ENCODE assay signal across 10 mouse cellular contexts in genomic region chr17:73390191-73391089, GRCm38 (mm10). TPM values are rescaled to one million over a fixed set of nuclear protein-coding genes. Genes with fewer than 3 reads are reported as not detected.
DNase-seq lines count a peak whose midpoint lies in the region; ATAC-seq lines count a peak whose summit lies in the region.
"Had no signal": no experiment of that assay in that cellular context is flagged by ENCODE, and none has a peak within 500 bp of the region (broad histone marks: within the 10 kb centered on the region; RNA-seq: fewer than 3 reads in every experiment).

No protein-coding gene starts in this region.

- no peak for DNase-seq in hindbrain, embryonic 11.5 days (ENCODE audit: low spot score)
- DNase-seq in lung, postnatal 36 days = no peak
- DNase-seq in thymus, postnatal 0 days (ENCODE audit: low spot score) = no peak
- DNase-seq in liver, embryonic 11.5 days (ENCODE audit: low spot score) = no peak
- DNase-seq: adrenal gland, postnatal 10 days had no signal

- H3K4me3 ChIP-seq in hindbrain, embryonic 12.5 days = no peak overlapping the region
- H3K4me3 ChIP-seq in hindbrain, embryonic 11.5 days (ENCODE audit: low read depth, low read length) = no peak overlapping the region
- no peak overlapping the region for H3K4me3 ChIP-seq in forebrain, embryonic 12.5 days (replicated peaks)
- H3K4me3 ChIP-seq in kidney, embryonic 16.5 days (ENCODE audit: low read length) = no peak overlapping the region
- H3K4me3 ChIP-seq in midbrain, embryonic 15.5 days = no peak overlapping the region
- no peak overlapping the region for H3K4me3 ChIP-seq in liver, embryonic 11.5 days (ENCODE audit: low read depth, low read length)
- H3K4me3 ChIP-seq: heart, embryonic 13.5 days had no signal

- peaks cover 4% of the 10 kb centered on the region; the same call in 1 of the 2 replicates for H3K4me1 ChIP-seq in hindbrain, embryonic 12.5 days
- no peaks in the 10 kb centered on the region for H3K4me1 ChIP-seq in hindbrain, embryonic 11.5 days (replicated peaks; ENCODE audit: control insufficient read depth, insufficient read depth, low read length)
- H3K4me1 ChIP-seq in forebrain, embryonic 12.5 days = no peaks in the 10 kb centered on the region
- H3K4me1 ChIP-seq in kidney, embryonic 16.5 days (ENCODE audit: insufficient read depth, low read length) = 0 out of 2 replicates have a peak, but pooled peaks cover 5% of the 10 kb centered on the region
- 0 out of 2 replicates have a peak, but pooled peaks cover 3% of the 10 kb centered on the region for H3K4me1 ChIP-seq in midbrain, embryonic 15.5 days
- no peaks in the 10 kb centered on the region for H3K4me1 ChIP-seq in liver, embryonic 11.5 days (replicated peaks; ENCODE audit: control insufficient read depth, insufficient read depth, low read length)

- peak; percentile 60 for ATAC-seq in hindbrain, embryonic 12.5 days (ENCODE audit: low FRiP score)
- no peak for ATAC-seq in hindbrain, embryonic 11.5 days (ENCODE audit: low FRiP score)
- 0 out of 2 replicates have a peak, but pooled peaks have one; percentile 30 for ATAC-seq in forebrain, embryonic 12.5 days (ENCODE audit: low FRiP score)
- peak; percentile 82; the same call in 1 of the 2 replicates for ATAC-seq in kidney, embryonic 16.5 days (ENCODE audit: low FRiP score, low TSS enrichment)
- ATAC-seq in midbrain, embryonic 15.5 days (replicated peaks) = 0 out of 2 replicates have a peak, but pooled peaks have one; percentile 54
- ATAC-seq in liver, embryonic 11.5 days (replicated peaks; ENCODE audit: low FRiP score) = no peak

- H3K4me2 ChIP-seq in hindbrain, embryonic 12.5 days (replicated peaks) = no peak overlapping the region
- no peak overlapping the region for H3K4me2 ChIP-seq in hindbrain, embryonic 11.5 days (replicated peaks; ENCODE audit: low read depth, low read length)
- H3K4me2 ChIP-seq in forebrain, embryonic 12.5 days = no peak overlapping the region
- no peak overlapping the region for H3K4me2 ChIP-seq in kidney, embryonic 16.5 days (replicated peaks; ENCODE audit: low read depth, low read length)
- H3K4me2 ChIP-seq in midbrain, embryonic 15.5 days = no peak overlapping the region
- H3K4me2 ChIP-seq in liver, embryonic 11.5 days = no peak overlapping the region
- H3K4me2 ChIP-seq: heart, embryonic 13.5 days had no signal

- H3K9ac ChIP-seq in hindbrain, embryonic 12.5 days = no peak overlapping the region
- H3K9ac ChIP-seq in hindbrain, embryonic 11.5 days (ENCODE audit: low read depth, low read length) = no peak overlapping the region
- H3K9ac ChIP-seq in forebrain, embryonic 12.5 days = no peak overlapping the region
- H3K9ac ChIP-seq in kidney, embryonic 16.5 days (replicated peaks; ENCODE audit: low read length) = no peak overlapping the region
- H3K9ac ChIP-seq in midbrain, embryonic 15.5 days = no peak overlapping the region
- no peak overlapping the region for H3K9ac ChIP-seq in liver, embryonic 11.5 days (ENCODE audit: low read depth, low read length)
- H3K9ac ChIP-seq: heart, embryonic 13.5 days had no signal

- no peaks in the 10 kb centered on the region for H3K36me3 ChIP-seq in hindbrain, embryonic 12.5 days
- H3K36me3 ChIP-seq in hindbrain, embryonic 11.5 days (ENCODE audit: control insufficient read depth, insufficient read depth, low read length) = no peaks in the 10 kb centered on the region
- H3K36me3 ChIP-seq in forebrain, embryonic 12.5 days (replicated peaks) = no peaks in the 10 kb centered on the region
- H3K36me3 ChIP-seq in kidney, embryonic 16.5 days (ENCODE audit: insufficient read depth, low read length) = no peaks in the 10 kb centered on the region
- H3K36me3 ChIP-seq in midbrain, embryonic 15.5 days (replicated peaks) = no peaks in the 10 kb centered on the region
- H3K36me3 ChIP-seq in liver, embryonic 11.5 days (ENCODE audit: control insufficient read depth, insufficient read depth, low read length) = no peaks in the 10 kb centered on the region
- H3K36me3 ChIP-seq: heart, embryonic 13.5 days had no signal

- no peaks in the 10 kb centered on the region for H3K27me3 ChIP-seq in hindbrain, embryonic 12.5 days
- no peaks in the 10 kb centered on the region for H3K27me3 ChIP-seq in hindbrain, embryonic 11.5 days (ENCODE audit: control insufficient read depth, insufficient read depth, low read length)
- no peaks in the 10 kb centered on the region for H3K27me3 ChIP-seq in forebrain, embryonic 12.5 days
- H3K27me3 ChIP-seq in kidney, embryonic 16.5 days (ENCODE audit: insufficient read depth, low read length) = no peaks in the 10 kb centered on the region
- H3K27me3 ChIP-seq in midbrain, embryonic 15.5 days (replicated peaks) = no peaks in the 10 kb centered on the region
- no peaks in the 10 kb centered on the region for H3K27me3 ChIP-seq in liver, embryonic 11.5 days (replicated peaks; ENCODE audit: control insufficient read depth, insufficient read depth, low read length)
- H3K27me3 ChIP-seq: heart, embryonic 13.5 days had no signal

- H3K9me3 ChIP-seq in hindbrain, embryonic 12.5 days (replicated peaks) = no peaks in the 10 kb centered on the region
- H3K9me3 ChIP-seq in hindbrain, embryonic 11.5 days (ENCODE audit: control insufficient read depth, low read length) = no peaks in the 10 kb centered on the region
- H3K9me3 ChIP-seq in forebrain, embryonic 12.5 days = no peaks in the 10 kb centered on the region
- no peaks in the 10 kb centered on the region for H3K9me3 ChIP-seq in kidney, embryonic 16.5 days (ENCODE audit: low read length)
- H3K9me3 ChIP-seq in midbrain, embryonic 15.5 days = no peaks in the 10 kb centered on the region
- no peaks in the 10 kb centered on the region for H3K9me3 ChIP-seq in liver, embryonic 11.5 days (ENCODE audit: control insufficient read depth, low read length)
- H3K9me3 ChIP-seq: heart, embryonic 13.5 days had no signal

- 65% methylated on average over 7 of the region's 7 CpGs for WGBS in hindbrain, embryonic 12.5 days
- WGBS in hindbrain, embryonic 11.5 days = 80% methylated on average over 7 of the region's 7 CpGs
- WGBS in forebrain, embryonic 12.5 days = 69% methylated on average over 7 of the region's 7 CpGs
- WGBS in kidney, embryonic 16.5 days = 43% methylated on average over 7 of the region's 7 CpGs
- 54% methylated on average over 7 of the region's 7 CpGs for WGBS in midbrain, embryonic 15.5 days
- WGBS in liver, embryonic 11.5 days = 65% methylated on average over 7 of the region's 7 CpGs

- H3K27ac ChIP-seq in hindbrain, embryonic 12.5 days = peak overlapping the region; percentile 19; the same call in 1 of the 2 replicates
- H3K27ac ChIP-seq in hindbrain, embryonic 11.5 days (ENCODE audit: low read depth, low read length) = no peak overlapping the region
- no peak overlapping the region for H3K27ac ChIP-seq in forebrain, embryonic 12.5 days
- H3K27ac ChIP-seq in kidney, embryonic 16.5 days (ENCODE audit: low read length) = no peak overlapping the region
- peak overlapping the region; percentile 2; the same call in 1 of the 2 replicates for H3K27ac ChIP-seq in midbrain, embryonic 15.5 days
- H3K27ac ChIP-seq in liver, embryonic 11.5 days (ENCODE audit: low read depth, low read length) = no peak overlapping the region
- H3K27ac ChIP-seq: heart, embryonic 13.5 days had no signal

RNA-seq across cellular contexts. Expression of gene Capn13, which starts 10.2 kb away (rescaled TPM):
- 0.12 TPM in 1 of 2 replicates, not detected in the other for polyA plus RNA-seq in hindbrain, embryonic 12.5 days (2016; fragmentation: Nextera tagmentation; extraction: Ambion mirVana)
- polyA plus RNA-seq in hindbrain, embryonic 11.5 days (2014; fragmentation: Nextera tagmentation; extraction: Ambion mirVana) = 0.32 TPM in 1 of 2 replicates, not detected in the other
- polyA plus RNA-seq in forebrain, embryonic 12.5 days (2016; fragmentation: Nextera tagmentation; extraction: Ambion mirVana) = not detected in 2 replicates
- polyA plus RNA-seq in kidney, embryonic 16.5 days (2015; fragmentation: Nextera tagmentation; extraction: Ambion mirVana) = 0.21 and 0.63 TPM in 2 replicates
- 0.06 TPM in 1 of 2 replicates, not detected in the other for polyA plus RNA-seq in midbrain, embryonic 15.5 days (2015; fragmentation: Nextera tagmentation; extraction: Ambion mirVana)
- 0.15 and 0.29 TPM in 2 replicates for polyA plus RNA-seq in thymus, postnatal 0 days (2015; fragmentation: Nextera tagmentation; extraction: Ambion mirVana)
- not detected in 2 replicates for polyA plus RNA-seq in liver, embryonic 11.5 days (2014; fragmentation: Nextera tagmentation; extraction: Ambion mirVana)
- polyA plus RNA-seq: heart, embryonic 13.5 days had no signal

Comparison
In these comparisons a context has a peak if more than half of its experiments do, and no peak if none do; other contexts are left out.
1. ATAC-seq: peak in hindbrain, embryonic 12.5 days (single experiment), forebrain, embryonic 12.5 days (single experiment), kidney, embryonic 16.5 days (single experiment) and midbrain, embryonic 15.5 days (single experiment); none in hindbrain, embryonic 11.5 days (single experiment) and liver, embryonic 11.5 days (single experiment).
2. H3K27ac ChIP-seq: peak in hindbrain, embryonic 12.5 days (single experiment) and midbrain, embryonic 15.5 days (single experiment); none in hindbrain, embryonic 11.5 days (single experiment), forebrain, embryonic 12.5 days (single experiment), kidney, embryonic 16.5 days (single experiment) and liver, embryonic 11.5 days (single experiment).